Mouse (Mus musculus): Measurements from ENCODE around the gene Kmt2b. TPM values are rescaled to one million over a fixed set of nuclear protein-coding genes. Genes with fewer than 3 reads are reported as not detected.

The Kmt2b gene
- total and polyA plus RNA-seq, 3 experiments, result 15.6 to 48.2 TPM; not detected in 1

DNA sequence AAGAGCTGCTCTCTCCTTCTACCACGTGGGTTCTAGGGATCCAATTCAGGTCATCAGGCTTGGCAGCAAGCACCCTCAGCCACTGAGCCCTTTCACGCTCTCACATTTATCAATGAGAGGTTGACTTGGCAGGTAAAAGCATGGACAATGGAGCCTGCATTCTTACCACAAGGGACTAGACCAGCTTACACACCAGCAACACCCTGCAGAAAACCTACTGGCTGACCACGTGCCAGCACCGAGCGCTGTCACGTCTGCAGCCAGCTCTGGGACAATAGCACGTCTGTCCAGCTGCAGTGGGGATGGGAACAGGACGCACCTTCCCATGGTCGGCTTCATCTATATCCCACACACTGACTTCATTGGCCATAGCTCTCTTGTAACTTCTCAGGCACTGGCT is 30.1 kb upstream of the Kmt2b start:
- no peak overlapping the region for H3K27ac ChIP-seq (ENCODE audit: control insufficient read depth, low read depth, low read length)
- no peaks in the 10 kb centered on the region for H3K9me3 ChIP-seq (replicated peaks; ENCODE audit: insufficient read depth, low read length)
- no peak for DNase-seq (ENCODE audit: low read depth, low spot score)
- peaks cover 4 to 12% of the 10 kb centered on the region in 2 experiments for H3K36me3 ChIP-seq (ENCODE audit: control insufficient read depth in 1 of 2, insufficient read depth in 2 of 2, low read length in 2 of 2)
- H3K4me1 ChIP-seq (ENCODE audit: control insufficient read depth in 1 of 2, insufficient read depth in 2 of 2, low read length in 2 of 2), result peaks cover 0 to 3% of the 10 kb centered on the region in 2 experiments; a peak in 2 of 4 replicates
- H3K9ac ChIP-seq (ENCODE audit: control insufficient read depth, low read depth, low read length, poor library complexity, severe bottlenecking), result no peak overlapping the region
- no peaks in the 10 kb centered on the region for H3K27me3 ChIP-seq (ENCODE audit: control insufficient read depth in 1 of 2, insufficient read depth in 2 of 2, low read length in 2 of 2)
- H3K79me2 ChIP-seq (ENCODE audit: control insufficient read depth, insufficient read depth, low read length, poor library complexity), result peaks cover 3% of the 10 kb centered on the region; the same call in 1 of the 2 replicates
- no peak for TF ChIP-seq MEF2A (IDR thresholded peaks at IDR 0.05; ENCODE audit: extremely low read depth, insufficient replicate concordance, low read depth, low read length, poor library complexity, severe bottlenecking)
- TF ChIP-seq USF2 (IDR thresholded peaks at IDR 0.05; ENCODE audit: borderline replicate concordance in 1 of 2, insufficient read depth in 1 of 2, low read depth in 1 of 2, low read length in 2 of 2), result no peak
- no peak for TF ChIP-seq POLR2AphosphoS5 (IDR thresholded peaks at IDR 0.05; ENCODE audit: borderline replicate concordance, low read depth, low read length)
- TF ChIP-seq CHD1 (IDR thresholded peaks at IDR 0.05; ENCODE audit: low read depth, low read length), result no peak
- no peak for TF ChIP-seq TCF12 (IDR thresholded peaks at IDR 0.05; ENCODE audit: low read depth, low read length)
- no peak for TF ChIP-seq MAFK (IDR thresholded peaks at IDR 0.05; ENCODE audit: borderline replicate concordance, low read depth, low read length)
- no peak overlapping the region for H3K4me3 ChIP-seq (ENCODE audit: control insufficient read depth in 1 of 2, insufficient read depth in 1 of 2, low read depth in 2 of 2, low read length in 2 of 2)

- peak; percentile 75 for DNase-seq (ENCODE audit: low read depth, low spot score)
- Histone ChIP-seq H3K4me1 (ENCODE audit: control insufficient read depth in 1 of 2, insufficient read depth in 2 of 2, low read length in 2 of 2) (peaks cover 0 to 3% of the 10 kb centered on the region in 2 experiments; a peak in 2 of 4 replicates), H3K9me3 (replicated peaks; ENCODE audit: insufficient read depth, low read length) (no peaks in the 10 kb centered on the region), H3K27ac (ENCODE audit: control insufficient read depth, low read depth, low read length) (peak overlapping the region; percentile 19; the same call in 1 of the 2 replicates), H3K9ac (ENCODE audit: control insufficient read depth, low read depth, low read length, poor library complexity, severe bottlenecking) (no peak overlapping the region), H3K79me2 (ENCODE audit: control insufficient read depth, insufficient read depth, low read length, poor library complexity) (no peaks in the 10 kb centered on the region), H3K27me3 (ENCODE audit: control insufficient read depth in 1 of 2, insufficient read depth in 2 of 2, low read length in 2 of 2) (no peaks in the 10 kb centered on the region), H3K4me3 (ENCODE audit: control insufficient read depth in 1 of 2, insufficient read depth in 1 of 2, low read depth in 2 of 2, low read length in 2 of 2) (no peak overlapping the region), H3K36me3 (ENCODE audit: control insufficient read depth in 1 of 2, insufficient read depth in 2 of 2, low read length in 2 of 2) (peaks cover 4 to 10% of the 10 kb centered on the region in 2 experiments)
- peak; percentile 45; the same call in 1 of the 2 replicates for TF ChIP-seq GATA1 (IDR thresholded peaks at IDR 0.05; ENCODE audit: low read depth, low read length)
- TF ChIP-seq ZMIZ1 (IDR thresholded peaks at IDR 0.05; ENCODE audit: low read depth, low read length), result no peak
These were observed 26.7 kb upstream of the Kmt2b start for GRCm38 (mm10) chr7:30615049-30615760.

DNA sequence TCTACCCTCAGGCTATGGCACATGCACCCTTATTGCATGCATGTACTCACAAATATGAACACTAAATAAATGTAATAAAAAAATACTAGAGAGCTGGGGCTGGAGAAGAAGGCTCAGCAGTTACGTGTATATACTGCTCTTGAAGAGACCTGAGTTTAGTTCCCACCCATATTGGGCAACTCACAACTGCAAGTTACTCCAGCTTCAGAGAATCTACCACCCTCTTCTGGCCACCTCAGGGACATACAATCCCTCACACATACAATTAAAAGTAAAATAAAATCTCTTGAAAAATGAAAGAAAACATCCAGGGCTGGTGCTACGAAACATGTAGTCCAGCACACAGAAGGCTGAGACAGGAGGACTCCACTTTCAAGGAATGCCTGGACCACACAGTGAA is 25.9 kb upstream of the Kmt2b start:
- peaks cover 4 to 9% of the 10 kb centered on the region in 2 experiments for H3K36me3 ChIP-seq (ENCODE audit: control insufficient read depth in 1 of 2, insufficient read depth in 2 of 2, low read length in 2 of 2)
- H3K4me1 ChIP-seq (ENCODE audit: control insufficient read depth in 1 of 2, insufficient read depth in 2 of 2, low read length in 2 of 2), result peaks cover 0 to 3% of the 10 kb centered on the region in 2 experiments; a peak in 2 of 4 replicates
- no peaks in the 10 kb centered on the region for H3K9me3 ChIP-seq (replicated peaks; ENCODE audit: insufficient read depth, low read length)
- no peak overlapping the region for H3K9ac ChIP-seq (ENCODE audit: control insufficient read depth, low read depth, low read length, poor library complexity, severe bottlenecking)
- DNase-seq (ENCODE audit: low read depth, low spot score), result peak; percentile 79
- no peaks in the 10 kb centered on the region for H3K79me2 ChIP-seq (ENCODE audit: control insufficient read depth, insufficient read depth, low read length, poor library complexity)
- H3K27me3 ChIP-seq (ENCODE audit: control insufficient read depth in 1 of 2, insufficient read depth in 2 of 2, low read length in 2 of 2), result no peaks in the 10 kb centered on the region
- H3K4me3 ChIP-seq (ENCODE audit: control insufficient read depth in 1 of 2, insufficient read depth in 1 of 2, low read depth in 2 of 2, low read length in 2 of 2), result no peak overlapping the region
- peak; percentile 18; the same call in 1 of the 2 replicates for TF ChIP-seq ZC3H11A (IDR thresholded peaks at IDR 0.05; ENCODE audit: low read depth, low read length)
- no peak for TF ChIP-seq SIN3A (IDR thresholded peaks at IDR 0.05; ENCODE audit: low read length)
- peak; percentile 6 to 60 (median 18); a peak in 4 of 6 replicates for TF ChIP-seq CTCF (IDR thresholded peaks at IDR 0.05 in 2 of 3, conservative IDR thresholded peaks at IDR 0.05 in 1 of 3; ENCODE audit: control insufficient read depth in 1 of 3, insufficient read depth in 1 of 3, low read depth in 2 of 3, low read length in 3 of 3, poor library complexity in 1 of 3, severe bottlenecking in 1 of 3)
- TF ChIP-seq KAT2A (conservative IDR thresholded peaks at IDR 0.05; ENCODE audit: low read depth, low read length), result no peak
- peak; percentile 51 for TF ChIP-seq SMC3 (IDR thresholded peaks at IDR 0.05; ENCODE audit: low read depth, low read length)
- TF ChIP-seq RAD21 (IDR thresholded peaks at IDR 0.05; ENCODE audit: low read depth, low read length), result peak; percentile 44
- no peak for TF ChIP-seq MYB (IDR thresholded peaks at IDR 0.05; ENCODE audit: low read depth, low read length)
- no peak for TF ChIP-seq TBP (IDR thresholded peaks at IDR 0.05; ENCODE audit: low read depth, low read length)
- 0 out of 2 replicates have a peak, but pooled peaks have one; percentile 35 for TF ChIP-seq HCFC1 (IDR thresholded peaks at IDR 0.05; ENCODE audit: low read depth, low read length)
- no peak for TF ChIP-seq POLR2AphosphoS5 (IDR thresholded peaks at IDR 0.05; ENCODE audit: borderline replicate concordance, low read depth, low read length)
- no peak for TF ChIP-seq BHLHE40 (IDR thresholded peaks at IDR 0.05; ENCODE audit: borderline replicate concordance, low read depth, low read length)
- no peak overlapping the region for H3K27ac ChIP-seq (ENCODE audit: control insufficient read depth, low read depth, low read length)
